Mouse (Mus musculus): Measurements from ENCODE around the gene Cox18. TPM values are rescaled to one million over a fixed set of nuclear protein-coding genes. Genes with fewer than 3 reads are reported as not detected.
"Not testable (repeated sequence)": the region's sequence is repeated elsewhere in the genome, so short reads cannot be mapped to it uniquely, and the experiment has no call there.

Cox18 gene
- 26.7 and 28.5 TPM in 2 replicates for polyA plus RNA-seq (2015; fragmentation: Nextera tagmentation; extraction: Ambion mirVana)

- H3K4me1 ChIP-seq (ENCODE audit: control insufficient read depth, insufficient read depth, low read length), result peaks cover 12% of the 10 kb centered on the region
- under 1% methylated on average over 62 of the region's 62 CpGs for WGBS
- peak within 1 kb of the TSS; percentile 87 for H3K9ac ChIP-seq (ENCODE audit: low read length)
- H3K27me3 ChIP-seq (ENCODE audit: control insufficient read depth, insufficient read depth, low read length), result no peaks in the 10 kb centered on the region
- H3K4me3 ChIP-seq (ENCODE audit: low read length), result peak within 1 kb of the TSS; percentile 92
- ATAC-seq (replicated peaks; ENCODE audit: extremely low read depth, insufficient read depth, low FRiP score), result peak; percentile 97
- peaks cover 24% of the 10 kb centered on the region for H3K36me3 ChIP-seq (ENCODE audit: control insufficient read depth, insufficient read depth)
- H3K9me3 ChIP-seq (replicated peaks; ENCODE audit: control insufficient read depth, low read length), result no peaks in the 10 kb centered on the region
- H3K4me2 ChIP-seq (ENCODE audit: low read depth, low read length), result peak within 1 kb of the TSS; percentile 85
- H3K27ac ChIP-seq (ENCODE audit: low read length), result peak within 1 kb of the TSS; percentile 94
These were observed at the start of gene Cox18 for GRCm38 (mm10) chr5:90223534-90224381. Gene Cox18 (minus strand): TSS chr5:90224001.

- WGBS, result 84% methylated on average over 2 of the region's 2 CpGs
- not testable (repeated sequence) for H3K9ac ChIP-seq (ENCODE audit: low read length); H3K9me3 ChIP-seq (replicated peaks; ENCODE audit: control insufficient read depth, low read length); H3K4me3 ChIP-seq (ENCODE audit: low read length); H3K27ac ChIP-seq (ENCODE audit: low read length); H3K4me2 ChIP-seq (ENCODE audit: low read depth, low read length); ATAC-seq (replicated peaks; ENCODE audit: extremely low read depth, insufficient read depth, low FRiP score); H3K4me1 ChIP-seq (ENCODE audit: control insufficient read depth, insufficient read depth, low read length); H3K27me3 ChIP-seq (ENCODE audit: control insufficient read depth, insufficient read depth, low read length)
- H3K36me3 ChIP-seq (ENCODE audit: control insufficient read depth, insufficient read depth), result peaks cover 51% of the 10 kb centered on the region
These were observed 38.4 kb upstream of the Cox18 start for GRCm38 (mm10) chr5:90262230-90262629.

GRCm38 (mm10) chr5:90257023-90257422 lies 33.2 kb upstream of the Cox18 start:
- Histone ChIP-seq H3K36me3 (ENCODE audit: control insufficient read depth, insufficient read depth) (peaks cover 60% of the 10 kb centered on the region), H3K9me3 (replicated peaks; ENCODE audit: control insufficient read depth, low read length) (no peaks in the 10 kb centered on the region), H3K27ac (ENCODE audit: low read length) (no peak overlapping the region), H3K4me2 (ENCODE audit: low read depth, low read length) (no peak overlapping the region), H3K27me3 (ENCODE audit: control insufficient read depth, insufficient read depth, low read length) (no peaks in the 10 kb centered on the region), H3K4me1 (ENCODE audit: control insufficient read depth, insufficient read depth, low read length) (no peaks in the 10 kb centered on the region), H3K9ac (ENCODE audit: low read length) (no peak overlapping the region), H3K4me3 (ENCODE audit: low read length) (no peak overlapping the region)
- ATAC-seq (replicated peaks; ENCODE audit: extremely low read depth, insufficient read depth, low FRiP score), result no peak
- 95% methylated on average over 3 of the region's 3 CpGs for WGBS

GRCm38 (mm10) chr5:90247503-90247902 lies 23.7 kb upstream of the Cox18 start:
- Histone ChIP-seq H3K4me3 (ENCODE audit: low read length) (no peak overlapping the region), H3K4me2 (ENCODE audit: low read depth, low read length) (no peak overlapping the region), H3K9me3 (replicated peaks; ENCODE audit: control insufficient read depth, low read length) (no peaks in the 10 kb centered on the region), H3K4me1 (ENCODE audit: control insufficient read depth, insufficient read depth, low read length) (no peaks in the 10 kb centered on the region), H3K36me3 (ENCODE audit: control insufficient read depth, insufficient read depth) (peaks cover 59% of the 10 kb centered on the region), H3K27ac (ENCODE audit: low read length) (no peak overlapping the region), H3K9ac (ENCODE audit: low read length) (no peak overlapping the region), H3K27me3 (ENCODE audit: control insufficient read depth, insufficient read depth, low read length) (no peaks in the 10 kb centered on the region)
- ATAC-seq (replicated peaks; ENCODE audit: extremely low read depth, insufficient read depth, low FRiP score), result no peak

- Histone ChIP-seq H3K9ac (ENCODE audit: low read length) (no peak overlapping the region), H3K4me2 (ENCODE audit: low read depth, low read length) (no peak overlapping the region), H3K4me1 (ENCODE audit: control insufficient read depth, insufficient read depth, low read length) (no peaks in the 10 kb centered on the region), H3K27me3 (ENCODE audit: control insufficient read depth, insufficient read depth, low read length) (no peaks in the 10 kb centered on the region), H3K9me3 (replicated peaks; ENCODE audit: control insufficient read depth, low read length) (no peaks in the 10 kb centered on the region), H3K36me3 (ENCODE audit: control insufficient read depth, insufficient read depth) (peaks cover 58% of the 10 kb centered on the region), H3K4me3 (ENCODE audit: low read length) (no peak overlapping the region), H3K27ac (ENCODE audit: low read length) (no peak overlapping the region)
- 78% methylated on average over 2 of the region's 2 CpGs for WGBS
- no peak for ATAC-seq (replicated peaks; ENCODE audit: extremely low read depth, insufficient read depth, low FRiP score)
These were observed 23.2 kb upstream of the Cox18 start for GRCm38 (mm10) chr5:90246987-90247386.

GRCm38 (mm10) chr5:90246567-90246966 lies 22.8 kb upstream of the Cox18 start:
- no peak overlapping the region for H3K27ac ChIP-seq (ENCODE audit: low read length)
- no peaks in the 10 kb centered on the region for H3K27me3 ChIP-seq (ENCODE audit: control insufficient read depth, insufficient read depth, low read length)
- H3K9me3 ChIP-seq (replicated peaks; ENCODE audit: control insufficient read depth, low read length), result no peaks in the 10 kb centered on the region
- no peaks in the 10 kb centered on the region for H3K4me1 ChIP-seq (ENCODE audit: control insufficient read depth, insufficient read depth, low read length)
- WGBS, result 71% methylated on average over 4 of the region's 4 CpGs
- no peak overlapping the region for H3K4me3 ChIP-seq (ENCODE audit: low read length)
- H3K36me3 ChIP-seq (ENCODE audit: control insufficient read depth, insufficient read depth), result peaks cover 57% of the 10 kb centered on the region
- ATAC-seq (replicated peaks; ENCODE audit: extremely low read depth, insufficient read depth, low FRiP score), result no peak
- H3K4me2 ChIP-seq (ENCODE audit: low read depth, low read length), result no peak overlapping the region
- H3K9ac ChIP-seq (ENCODE audit: low read length), result no peak overlapping the region

- Histone ChIP-seq H3K27me3 (ENCODE audit: control insufficient read depth, insufficient read depth, low read length) (no peaks in the 10 kb centered on the region), H3K27ac (ENCODE audit: low read length) (no peak overlapping the region), H3K4me2 (ENCODE audit: low read depth, low read length) (no peak overlapping the region), H3K9me3 (replicated peaks; ENCODE audit: control insufficient read depth, low read length) (no peaks in the 10 kb centered on the region), H3K36me3 (ENCODE audit: control insufficient read depth, insufficient read depth) (peaks cover 52% of the 10 kb centered on the region), H3K9ac (ENCODE audit: low read length) (no peak overlapping the region), H3K4me3 (ENCODE audit: low read length) (no peak overlapping the region), H3K4me1 (ENCODE audit: control insufficient read depth, insufficient read depth, low read length) (no peaks in the 10 kb centered on the region)
- ATAC-seq (replicated peaks; ENCODE audit: extremely low read depth, insufficient read depth, low FRiP score), result no peak
- 32% methylated on average over 4 of the region's 4 CpGs for WGBS
These were observed 21.6 kb upstream of the Cox18 start for GRCm38 (mm10) chr5:90245416-90245815.

GRCm38 (mm10) chr5:90235217-90235616 lies 11.4 kb upstream of the Cox18 start:
- Histone ChIP-seq H3K4me2 (ENCODE audit: low read depth, low read length) (no peak overlapping the region), H3K9me3 (replicated peaks; ENCODE audit: control insufficient read depth, low read length) (no peaks in the 10 kb centered on the region), H3K4me3 (ENCODE audit: low read length) (no peak overlapping the region), H3K9ac (ENCODE audit: low read length) (no peak overlapping the region), H3K36me3 (ENCODE audit: control insufficient read depth, insufficient read depth) (peaks cover 63% of the 10 kb centered on the region), H3K4me1 (ENCODE audit: control insufficient read depth, insufficient read depth, low read length) (no peaks in the 10 kb centered on the region), H3K27me3 (ENCODE audit: control insufficient read depth, insufficient read depth, low read length) (no peaks in the 10 kb centered on the region), H3K27ac (ENCODE audit: low read length) (no peak overlapping the region)
- 93% methylated on average over 8 of the region's 8 CpGs for WGBS
- no peak for ATAC-seq (replicated peaks; ENCODE audit: extremely low read depth, insufficient read depth, low FRiP score)

GRCm38 (mm10) chr5:90233305-90233704 lies 9.5 kb upstream of the Cox18 start:
- peaks cover 62% of the 10 kb centered on the region for H3K36me3 ChIP-seq (ENCODE audit: control insufficient read depth, insufficient read depth)
- 92% methylated on average over 4 of the region's 4 CpGs for WGBS

More at GRCm38 (mm10) chr5:90233305-90233704, 9.5 kb upstream of the Cox18 start:
- H3K27me3 ChIP-seq (ENCODE audit: control insufficient read depth, insufficient read depth, low read length), result no peaks in the 10 kb centered on the region
- H3K9me3 ChIP-seq (replicated peaks; ENCODE audit: control insufficient read depth, low read length), result no peaks in the 10 kb centered on the region
- no peak overlapping the region for H3K27ac ChIP-seq (ENCODE audit: low read length)
- no peaks in the 10 kb centered on the region for H3K4me1 ChIP-seq (ENCODE audit: control insufficient read depth, insufficient read depth, low read length)
- H3K4me3 ChIP-seq (ENCODE audit: low read length), result no peak overlapping the region
- no peak for ATAC-seq (replicated peaks; ENCODE audit: extremely low read depth, insufficient read depth, low FRiP score)
- no peak overlapping the region for H3K9ac ChIP-seq (ENCODE audit: low read length)
- no peak overlapping the region for H3K4me2 ChIP-seq (ENCODE audit: low read depth, low read length)

Data from heart, embryonic 16.5 days (tissue).